Mouse (Mus musculus) stomach, embryonic 14.5 days (tissue): ENCODE results near the gene Map4k1. TPM values are rescaled to one million over a fixed set of nuclear protein-coding genes. Genes with fewer than 3 reads are reported as not detected.

ENCODE experiments used
- ATAC-seq: fragments of 200-750 bp; cut with Nextera tagmentation; 2 replicates; pipeline ENCODE4 v1.8.0; 2017; ENCODE audit warnings: low read depth, moderate TSS enrichment; ENCODE audit not compliant: insufficient number of reproducible peaks, insufficient read depth, low FRiP score
- H3K27ac ChIP-seq: fragments of 300-500 bp; sonication (generic); 2 replicates; pipeline ENCODE4 v1.5.1; 2014; ENCODE audit warnings: mild to moderate bottlenecking, low read length, moderate library complexity, mixed read lengths
- H3K27me3 ChIP-seq: fragments of 300-500 bp; sonication (generic); 2 replicates; pipeline ENCODE4 v1.6.1; 2014; ENCODE audit warnings: low read length, control low read depth, mixed read lengths; ENCODE audit not compliant: control insufficient read depth, insufficient read depth
- H3K36me3 ChIP-seq: fragments of 300-500 bp; sonication (generic); 2 replicates; pipeline ENCODE4 v1.6.1; 2014; ENCODE audit warnings: mild to moderate bottlenecking, control low read depth, low read length, moderate library complexity, mixed read lengths; ENCODE audit not compliant: control insufficient read depth, insufficient read depth
- H3K4me1 ChIP-seq: fragments of 300-500 bp; sonication (generic); 2 replicates; pipeline ENCODE4 v1.6.1; 2014; ENCODE audit warnings: low read length, control low read depth, mixed read lengths; ENCODE audit not compliant: control insufficient read depth, insufficient read depth
- H3K4me2 ChIP-seq: fragments of 300-500 bp; sonication (generic); replicated peaks from 2 replicates; pipeline ENCODE4 v1.6.1; 2014; ENCODE audit warnings: low read depth, low read length, control low read depth
- H3K4me3 ChIP-seq: fragments of 300-500 bp; sonication (generic); 2 replicates; pipeline ENCODE4 v1.5.1; 2014; ENCODE audit warnings: low read depth, low read length, control low read depth
- H3K9ac ChIP-seq: fragments of 300-500 bp; sonication (generic); replicated peaks from 2 replicates; pipeline ENCODE4 v1.6.1; 2014; ENCODE audit warnings: low read depth, mild to moderate bottlenecking, control low read depth, low read length, moderate library complexity, mixed read lengths
- H3K9me3 ChIP-seq: fragments of 300-500 bp; sonication (generic); 2 replicates; pipeline ENCODE4 v1.6.1; 2016; ENCODE audit warnings: low read depth, low read length, control low read depth; ENCODE audit not compliant: control insufficient read depth
- WGBS: fragments of 180-500 bp; shearing (Covaris S2); extraction: QIAGEN DNeasy Blood & Tissue Kit; methylation state at CpG from one replicate; pipeline ENCODE4 v1.1.7; 2014; 5-methylcytosine and 5-hydroxymethylcytosine counted together
- polyA plus RNA-seq: library from polyadenylated mRNA; unstranded; fragments of >200 nt; fragmentation: Nextera tagmentation; extraction: Ambion mirVana; gene quantifications from 2 replicates; pipeline ENCODE4 v1.2.1, GENCODE M21; 2014

Gene Map4k1
- polyA plus RNA-seq, 1 experiment from 2014 or later, result 11.3 TPM

DNA sequence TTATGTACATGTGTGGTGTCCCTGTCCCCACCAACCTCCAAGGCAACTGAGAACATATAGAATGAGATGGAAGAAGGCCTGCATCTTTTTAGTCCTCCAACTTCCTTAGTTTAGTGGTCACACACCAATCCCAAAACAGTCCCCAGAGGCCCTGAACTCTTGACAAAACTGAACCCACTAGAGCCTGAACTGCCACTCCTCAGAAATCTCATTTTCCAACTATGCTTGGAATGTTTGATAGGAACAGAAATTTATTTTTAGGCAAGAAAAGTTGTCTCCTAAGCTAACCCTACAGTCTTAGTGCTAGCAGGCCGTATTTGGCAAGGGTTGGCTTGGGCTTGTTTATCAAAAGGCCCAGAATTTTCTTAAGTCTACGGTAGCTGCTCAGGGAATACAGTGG lies 30.1 kb upstream of the Map4k1 start:
- peaks cover 7% of the 10 kb centered on the region; the same call in 1 of the 2 replicates for H3K36me3 ChIP-seq
- peaks cover 64% of the 10 kb centered on the region for H3K4me1 ChIP-seq
- H3K4me3 ChIP-seq, result no peak overlapping the region
- no peaks in the 10 kb centered on the region for H3K27me3 ChIP-seq
- WGBS, result 71% methylated on average over 2 of the region's 2 CpGs
- no peak overlapping the region for H3K4me2 ChIP-seq
- no peaks in the 10 kb centered on the region for H3K9me3 ChIP-seq
- H3K9ac ChIP-seq, result no peak overlapping the region
- no peak overlapping the region for H3K27ac ChIP-seq
- ATAC-seq, result no peak

DNA sequence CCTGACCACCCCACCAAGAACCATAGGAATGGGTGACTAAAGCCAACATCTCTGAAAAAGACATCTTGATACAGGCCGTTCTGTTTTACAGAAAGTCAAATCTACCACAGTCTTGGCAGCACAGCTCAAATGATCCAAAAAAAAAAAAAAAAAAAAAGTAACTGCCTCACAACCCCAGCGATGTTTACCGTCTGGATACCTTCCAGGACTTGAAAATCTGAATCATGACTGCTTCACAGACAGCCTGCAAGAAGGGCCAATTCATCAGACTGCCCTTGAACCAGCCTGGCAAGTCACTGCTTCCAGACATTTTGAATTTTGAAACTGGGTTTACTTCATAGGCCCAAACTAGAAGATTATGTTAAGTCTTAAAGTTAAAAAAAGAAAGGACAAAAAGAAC lies 29.1 kb upstream of the Map4k1 start:
- Histone ChIP-seq H3K4me3 (no peak overlapping the region), H3K36me3 (peaks cover 7% of the 10 kb centered on the region; the same call in 1 of the 2 replicates), H3K4me1 (peaks cover 67% of the 10 kb centered on the region), H3K9me3 (no peaks in the 10 kb centered on the region), H3K27me3 (no peaks in the 10 kb centered on the region), H3K9ac (no peak overlapping the region), H3K4me2 (no peak overlapping the region), H3K27ac (peak overlapping the region; percentile 86; the same call in 1 of the 2 replicates)
- peak; percentile 23; the same call in 1 of the 2 replicates for ATAC-seq
- WGBS, result 7% methylated on average over 3 of the region's 3 CpGs

GRCm38 (mm10) chr7:28953476-28954376 lies 28.1 kb upstream of the Map4k1 start:
- H3K9ac ChIP-seq, result no peak overlapping the region
- no peaks in the 10 kb centered on the region for H3K27me3 ChIP-seq
- peak overlapping the region; percentile 86 for H3K27ac ChIP-seq
- no peak overlapping the region for H3K4me3 ChIP-seq
- H3K4me1 ChIP-seq, result peaks cover 71% of the 10 kb centered on the region
- H3K4me2 ChIP-seq, result no peak overlapping the region
- WGBS, result 10% methylated on average over 2 of the region's 2 CpGs
- H3K36me3 ChIP-seq, result peaks cover 5% of the 10 kb centered on the region; the same call in 1 of the 2 replicates
- no peaks in the 10 kb centered on the region for H3K9me3 ChIP-seq
- 0 out of 2 replicates have a peak, but pooled peaks have one; percentile 8 for ATAC-seq

- no peak overlapping the region for H3K4me3 ChIP-seq
- peaks cover 71% of the 10 kb centered on the region for H3K4me1 ChIP-seq
- no peak for ATAC-seq
- WGBS, result 88% methylated on average over 4 of the region's 4 CpGs
- no peaks in the 10 kb centered on the region for H3K27me3 ChIP-seq
- H3K9me3 ChIP-seq, result no peaks in the 10 kb centered on the region
- no peak overlapping the region for H3K9ac ChIP-seq
- H3K36me3 ChIP-seq, result peaks cover 5% of the 10 kb centered on the region; the same call in 1 of the 2 replicates
- H3K27ac ChIP-seq, result no peak overlapping the region
- H3K4me2 ChIP-seq, result no peak overlapping the region
Measured at GRCm38 (mm10) chr7:28954773-28955172, 27.1 kb upstream of the Map4k1 start.

- H3K4me1 ChIP-seq, result peaks cover 73% of the 10 kb centered on the region
- no peak for ATAC-seq
- 54% methylated on average over 5 of the region's 5 CpGs for WGBS
Measured at GRCm38 (mm10) chr7:28955295-28955897, 26.5 kb upstream of the Map4k1 start.

DNA sequence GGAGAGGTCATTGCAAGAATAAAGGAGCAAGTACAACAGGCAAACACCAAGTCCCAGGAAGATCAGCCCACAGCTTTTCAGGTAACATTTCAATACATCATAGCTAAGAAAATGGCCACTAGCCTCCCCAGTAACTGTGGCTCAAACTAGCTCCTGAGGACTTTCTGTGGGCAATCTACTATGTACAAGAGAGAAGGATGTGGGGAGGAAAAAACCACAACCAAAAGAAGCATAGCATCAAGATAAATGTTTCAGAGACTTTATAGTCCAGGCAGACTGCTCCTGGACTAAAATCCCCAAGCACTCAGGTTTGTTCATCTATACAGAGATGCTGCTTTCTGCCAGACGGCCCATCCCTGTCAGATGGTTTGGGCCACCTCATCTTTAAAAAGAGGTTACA lies 25.6 kb upstream of the Map4k1 start:
- 80% methylated on average over 1 of the region's 1 CpGs for WGBS
- Histone ChIP-seq H3K9ac (no peak overlapping the region), H3K4me2 (no peak overlapping the region), H3K36me3 (no peaks in the 10 kb centered on the region), H3K9me3 (no peaks in the 10 kb centered on the region), H3K27me3 (no peaks in the 10 kb centered on the region), H3K4me1 (peaks cover 68% of the 10 kb centered on the region), H3K4me3 (no peak overlapping the region), H3K27ac (no peak overlapping the region)
- ATAC-seq, result no peak

More at GRCm38 (mm10) chr7:28955295-28955897, 26.5 kb upstream of the Map4k1 start:
- Histone ChIP-seq H3K9ac (no peak overlapping the region), H3K27ac (no peak overlapping the region), H3K36me3 (peaks cover 5% of the 10 kb centered on the region; the same call in 1 of the 2 replicates), H3K9me3 (no peaks in the 10 kb centered on the region), H3K4me3 (no peak overlapping the region), H3K4me2 (no peak overlapping the region), H3K27me3 (no peaks in the 10 kb centered on the region)

- no peak for ATAC-seq
- Histone ChIP-seq H3K4me3 (no peak overlapping the region), H3K27me3 (no peaks in the 10 kb centered on the region), H3K4me2 (no peak overlapping the region), H3K36me3 (no peaks in the 10 kb centered on the region), H3K27ac (no peak overlapping the region), H3K9ac (no peak overlapping the region), H3K9me3 (no peaks in the 10 kb centered on the region), H3K4me1 (peaks cover 59% of the 10 kb centered on the region)
- WGBS, result 56% methylated on average over 6 of the region's 6 CpGs
Measured at GRCm38 (mm10) chr7:28957286-28957685, 24.6 kb upstream of the Map4k1 start.

GRCm38 (mm10) chr7:28957997-28958725 lies 23.7 kb upstream of the Map4k1 start:
- 41% methylated on average over 1 of the region's 1 CpGs for WGBS
- peak overlapping the region; percentile 62; the same call in 1 of the 2 replicates for H3K27ac ChIP-seq
- ATAC-seq, result no peak
- peaks cover 52% of the 10 kb centered on the region for H3K4me1 ChIP-seq
- no peaks in the 10 kb centered on the region for H3K36me3 ChIP-seq
- peak overlapping the region; percentile 95; the same call in 1 of the 2 replicates for H3K4me2 ChIP-seq
- H3K4me3 ChIP-seq, result no peak overlapping the region
- no peaks in the 10 kb centered on the region for H3K27me3 ChIP-seq
- no peaks in the 10 kb centered on the region for H3K9me3 ChIP-seq
- no peak overlapping the region for H3K9ac ChIP-seq
